Mouse (Mus musculus): Measurements from ENCODE around the gene Ccdc36. TPM values are rescaled to one million over a fixed set of nuclear protein-coding genes. Genes with fewer than 3 reads are reported as not detected.

The Ccdc36 gene
- total and polyA plus RNA-seq, 3 experiments: not detected

- Histone ChIP-seq H3K4me3 (ENCODE audit: control insufficient read depth in 1 of 2, insufficient read depth in 1 of 2, low read depth in 2 of 2, low read length in 2 of 2) (no peak overlapping the region), H3K79me2 (ENCODE audit: control insufficient read depth, insufficient read depth, low read length, poor library complexity) (no peaks in the 10 kb centered on the region), H3K27me3 (ENCODE audit: control insufficient read depth in 1 of 2, insufficient read depth in 2 of 2, low read length in 2 of 2) (peaks cover 8% of the 10 kb centered on the region in 2 experiments), H3K27ac (ENCODE audit: control insufficient read depth, low read depth, low read length) (no peak overlapping the region), H3K4me1 (ENCODE audit: control insufficient read depth in 1 of 2, insufficient read depth in 2 of 2, low read length in 2 of 2) (peaks cover 3 to 4% of the 10 kb centered on the region in 2 experiments), H3K9ac (ENCODE audit: control insufficient read depth, low read depth, low read length, poor library complexity, severe bottlenecking) (no peak overlapping the region), H3K36me3 (ENCODE audit: control insufficient read depth in 1 of 2, insufficient read depth in 2 of 2, low read length in 2 of 2) (peaks cover 0 to 4% of the 10 kb centered on the region in 2 experiments; a peak in 2 of 4 replicates), H3K9me3 (replicated peaks; ENCODE audit: insufficient read depth, low read length) (no peaks in the 10 kb centered on the region)
- TF ChIP-seq MAFK (IDR thresholded peaks at IDR 0.05; ENCODE audit: borderline replicate concordance, low read depth, low read length): no peak
- TF ChIP-seq BHLHE40 (IDR thresholded peaks at IDR 0.05; ENCODE audit: borderline replicate concordance, low read depth, low read length): no peak
- TF ChIP-seq MAX (IDR thresholded peaks at IDR 0.05; ENCODE audit: low read length): no peak
- TF ChIP-seq GABPA (IDR thresholded peaks at IDR 0.05; ENCODE audit: low read depth, low read length): no peak
- no peak for TF ChIP-seq ZC3H11A (IDR thresholded peaks at IDR 0.05; ENCODE audit: low read depth, low read length)
- no peak for TF ChIP-seq MEF2A (IDR thresholded peaks at IDR 0.05; ENCODE audit: extremely low read depth, insufficient replicate concordance, low read depth, low read length, poor library complexity, severe bottlenecking)
- TF ChIP-seq POLR2AphosphoS2 (IDR thresholded peaks at IDR 0.05; ENCODE audit: low read length): no peak
- no peak for TF ChIP-seq GATA1 (IDR thresholded peaks at IDR 0.05; ENCODE audit: low read depth, low read length)
- no peak for TF ChIP-seq HCFC1 (IDR thresholded peaks at IDR 0.05; ENCODE audit: low read depth, low read length)
- no peak for TF ChIP-seq POLR2A (IDR thresholded peaks at IDR 0.05; ENCODE audit: control insufficient read depth in 1 of 2, insufficient read depth in 1 of 2, low read depth in 1 of 2, low read length in 2 of 2, poor library complexity in 1 of 2)
- TF ChIP-seq KAT2A (conservative IDR thresholded peaks at IDR 0.05; ENCODE audit: low read depth, low read length): no peak
- no peak for TF ChIP-seq ZNF384 (IDR thresholded peaks at IDR 0.05; ENCODE audit: low read depth, low read length)
- no peak for TF ChIP-seq TBP (IDR thresholded peaks at IDR 0.05; ENCODE audit: low read depth, low read length)
- TF ChIP-seq POLR2AphosphoS5 (IDR thresholded peaks at IDR 0.05; ENCODE audit: borderline replicate concordance, low read depth, low read length): no peak
- no peak for TF ChIP-seq CHD1 (IDR thresholded peaks at IDR 0.05; ENCODE audit: low read depth, low read length)
- TF ChIP-seq ZKSCAN1 (IDR thresholded peaks at IDR 0.05; ENCODE audit: low read depth, low read length): no peak
- TF ChIP-seq TCF12 (IDR thresholded peaks at IDR 0.05; ENCODE audit: low read depth, low read length): no peak
- DNase-seq (ENCODE audit: low read depth, low spot score): no peak
Observed at GRCm38 (mm10) chr9:108439176-108439575, 10.9 kb upstream of the Ccdc36 start.

DNA sequence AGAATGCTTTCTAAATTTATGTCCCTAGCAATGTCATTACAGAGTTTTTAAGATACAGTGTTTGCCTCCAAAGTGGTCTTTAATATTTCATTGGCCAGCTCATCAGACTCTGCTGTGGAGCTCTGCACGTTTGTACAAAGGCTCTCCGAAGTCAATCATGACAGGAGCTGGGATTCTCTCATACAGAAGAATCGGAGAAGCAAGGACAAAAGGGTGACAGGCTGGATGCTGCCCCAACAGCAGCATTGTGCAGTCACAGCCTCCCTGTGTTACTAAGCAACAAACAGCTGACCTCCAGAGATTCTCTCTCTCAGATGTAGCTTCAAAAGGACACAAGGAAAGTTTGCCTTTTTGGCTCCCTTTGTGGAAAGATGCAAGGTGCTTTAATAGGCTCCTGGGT, 7.9 kb upstream of the Ccdc36 start, which contains the start of gene BC048562:
Gene BC048562, plus strand, starts transcription at position 301 of the 400 bp plus-strand sequence.
- Histone ChIP-seq H3K36me3 (ENCODE audit: control insufficient read depth in 1 of 2, insufficient read depth in 2 of 2, low read length in 2 of 2) (no peaks in the 10 kb centered on the region), H3K27me3 (ENCODE audit: control insufficient read depth in 1 of 2, insufficient read depth in 2 of 2, low read length in 2 of 2) (peaks cover 9 to 11% of the 10 kb centered on the region in 2 experiments), H3K4me1 (ENCODE audit: control insufficient read depth in 1 of 2, insufficient read depth in 2 of 2, low read length in 2 of 2) (no peaks in the 10 kb centered on the region; a peak in 1 of 4 replicates)

More for the DNA sequence above, 7.9 kb upstream of the Ccdc36 start, which contains the start of gene BC048562:
- H3K27ac ChIP-seq (ENCODE audit: control insufficient read depth, low read depth, low read length): no peak within 1 kb of the TSS
- H3K79me2 ChIP-seq (ENCODE audit: control insufficient read depth, insufficient read depth, low read length, poor library complexity): no peaks in the 10 kb centered on the region
- no peak within 1 kb of the TSS for H3K9ac ChIP-seq (ENCODE audit: control insufficient read depth, low read depth, low read length, poor library complexity, severe bottlenecking)
- no peaks in the 10 kb centered on the region for H3K9me3 ChIP-seq (replicated peaks; ENCODE audit: insufficient read depth, low read length)
- DNase-seq (ENCODE audit: low read depth, low spot score): no peak
- no peak for TF ChIP-seq TAL1 (IDR thresholded peaks at IDR 0.05; ENCODE audit: low read length)
- no peak for TF ChIP-seq MYC (IDR thresholded peaks at IDR 0.05; ENCODE audit: low read depth, low read length)
- TF ChIP-seq MXI1 (IDR thresholded peaks at IDR 0.05; ENCODE audit: low read depth, low read length): no peak
- no peak for TF ChIP-seq ETS1 (IDR thresholded peaks at IDR 0.05; ENCODE audit: low read depth, low read length)
- no peak for TF ChIP-seq JUND (IDR thresholded peaks at IDR 0.05; ENCODE audit: low read depth, low read length)
- no peak for TF ChIP-seq POLR2AphosphoS2 (IDR thresholded peaks at IDR 0.05; ENCODE audit: low read length)
- no peak for TF ChIP-seq RAD21 (IDR thresholded peaks at IDR 0.05; ENCODE audit: low read depth, low read length)
- no peak for TF ChIP-seq GATA1 (IDR thresholded peaks at IDR 0.05; ENCODE audit: low read depth, low read length)
- TF ChIP-seq RCOR1 (IDR thresholded peaks at IDR 0.05; ENCODE audit: low read depth, low read length): no peak
- TF ChIP-seq USF2 (IDR thresholded peaks at IDR 0.05; ENCODE audit: borderline replicate concordance in 1 of 2, insufficient read depth in 1 of 2, low read depth in 1 of 2, low read length in 2 of 2): no peak
- TF ChIP-seq EP300 (IDR thresholded peaks at IDR 0.05; ENCODE audit: low read depth in 1 of 2, low read length in 2 of 2): no peak
- no peak for TF ChIP-seq CHD2 (IDR thresholded peaks at IDR 0.05; ENCODE audit: low read length)
- no peak for TF ChIP-seq ZKSCAN1 (IDR thresholded peaks at IDR 0.05; ENCODE audit: low read depth, low read length)
- no peak within 1 kb of the TSS for H3K4me3 ChIP-seq (ENCODE audit: control insufficient read depth in 1 of 2, insufficient read depth in 1 of 2, low read depth in 2 of 2, low read length in 2 of 2)
